Mouse (Mus musculus) liver, adult 2 months (tissue): ENCODE measurements at regions not wholly inside any gene's neighbourhood (a gene's known extent, or its start where the extent isn't known, plus 50 kb on each side); places are given as distances from the start of the nearest gene placed in this dataset.

Source experiments
- DNase-seq: peaks from one replicate; pipeline ENCODE4 v3.0.0-alpha.2; 2011; ENCODE audit warnings: low read depth, low spot score; ENCODE audit errors: extremely low read depth
- H3K27ac ChIP-seq: fragments of 200-500 bp; replicated peaks from 2 replicates; pipeline ENCODE4 v1.5.1; 2012; ENCODE audit warnings: low read depth, mild to moderate bottlenecking, control low read depth, inconsistent platforms, low read length; ENCODE audit not compliant: insufficient read depth
- H3K27me3 ChIP-seq: fragments of 200-500 bp; 2 replicates; pipeline ENCODE4 v1.6.1; 2012; ENCODE audit warnings: mild to moderate bottlenecking, moderate library complexity, low read length, inconsistent platforms; ENCODE audit not compliant: control insufficient read depth, insufficient read depth
- H3K36me3 ChIP-seq: fragments of 200-500 bp; 2 replicates; pipeline ENCODE4 v1.6.1; 2012; ENCODE audit warnings: low read length, inconsistent platforms; ENCODE audit not compliant: control insufficient read depth, insufficient read depth
- H3K4me1 ChIP-seq: fragments of 200-500 bp; 2 replicates; pipeline ENCODE4 v1.6.1; 2011; ENCODE audit warnings: low read length; ENCODE audit not compliant: control insufficient read depth, insufficient read depth
- H3K4me3 ChIP-seq: fragments of 200-500 bp; 2 replicates; pipeline ENCODE4 v1.5.1; 2011; ENCODE audit warnings: low read depth, mild to moderate bottlenecking, control low read depth, low read length, moderate library complexity; ENCODE audit not compliant: insufficient read depth
- H3K79me2 ChIP-seq: fragments of 200-500 bp; 2 replicates; pipeline ENCODE4 v1.6.1; 2012; ENCODE audit warnings: inconsistent platforms, mild to moderate bottlenecking, low read length, moderate library complexity; ENCODE audit not compliant: control insufficient read depth, insufficient read depth
- H3K9ac ChIP-seq: fragments of 200-500 bp; 2 replicates; pipeline ENCODE4 v1.6.1; 2012; ENCODE audit warnings: low read depth, mild to moderate bottlenecking, control low read depth, inconsistent platforms, low read length
- CTCF ChIP-seq: fragments of 200-500 bp; IDR thresholded peaks from 2 replicates; pipeline ENCODE4 v1.5.1; 2011; ENCODE audit warnings: low read depth, low read length, control low read depth
- POLR2A ChIP-seq: fragments of 200-500 bp; IDR thresholded peaks from 2 replicates; pipeline ENCODE4 v1.6.1; 2011; ENCODE audit warnings: low read length, control low read depth; ENCODE audit not compliant: insufficient read depth; ENCODE audit errors: extremely low read depth
- WGBS: fragments of 180-500 bp; shearing (Covaris S2); methylation state at CpG from one replicate; pipeline ENCODE4 v1.1.7; 2018; 5-methylcytosine and 5-hydroxymethylcytosine counted together

- no peak for TF ChIP-seq POLR2A
- TF ChIP-seq CTCF, result no peak
- 20% methylated on average over 6 of the region's 6 CpGs for WGBS
- Histone ChIP-seq H3K4me3 (no peak overlapping the region), H3K4me1 (peaks cover 15% of the 10 kb centered on the region), H3K36me3 (no peaks in the 10 kb centered on the region), H3K27me3 (no peaks in the 10 kb centered on the region), H3K79me2 (no peaks in the 10 kb centered on the region), H3K9ac (no peak overlapping the region), H3K27ac (no peak overlapping the region)
- DNase-seq, result peak; percentile 89
Measured at GRCm38 (mm10) chr11:104058600-104058999, 74.1 kb upstream of the Crhr1 start.

GRCm38 (mm10) chr11:104059085-104059484 is 73.6 kb upstream of the Crhr1 start:
- peak; percentile 51 for DNase-seq
- H3K27ac ChIP-seq, result no peak overlapping the region
- H3K9ac ChIP-seq, result no peak overlapping the region
- no peaks in the 10 kb centered on the region for H3K27me3 ChIP-seq
- no peaks in the 10 kb centered on the region for H3K79me2 ChIP-seq
- H3K4me3 ChIP-seq, result no peak overlapping the region
- 16% methylated on average over 6 of the region's 6 CpGs for WGBS
- no peaks in the 10 kb centered on the region for H3K36me3 ChIP-seq
- H3K4me1 ChIP-seq, result peaks cover 15% of the 10 kb centered on the region
- TF ChIP-seq CTCF (no peak), POLR2A (no peak)

GRCm38 (mm10) chr11:104061361-104061760 is 71.3 kb upstream of the Crhr1 start:
- TF ChIP-seq CTCF (no peak), POLR2A (no peak)
- Histone ChIP-seq H3K36me3 (no peaks in the 10 kb centered on the region), H3K79me2 (no peaks in the 10 kb centered on the region), H3K27me3 (no peaks in the 10 kb centered on the region), H3K4me1 (peaks cover 15% of the 10 kb centered on the region), H3K4me3 (no peak overlapping the region), H3K9ac (no peak overlapping the region), H3K27ac (no peak overlapping the region)
- DNase-seq, result no peak
- 92% methylated on average over 6 of the region's 6 CpGs for WGBS

- Histone ChIP-seq H3K27ac (no peak overlapping the region), H3K4me3 (no peak overlapping the region), H3K36me3 (no peaks in the 10 kb centered on the region), H3K4me1 (peaks cover 6% of the 10 kb centered on the region; the same call in 1 of the 2 replicates), H3K79me2 (no peaks in the 10 kb centered on the region), H3K27me3 (0 out of 2 replicates have a peak, but pooled peaks cover under 1% of the 10 kb centered on the region), H3K9ac (no peak overlapping the region)
- WGBS, result 85% methylated on average over 5 of the region's 5 CpGs
- TF ChIP-seq POLR2A (no peak), CTCF (no peak)
- DNase-seq, result no peak
Measured at GRCm38 (mm10) chr11:104065181-104065580, 67.5 kb upstream of the Crhr1 start.

- Histone ChIP-seq H3K79me2 (no peaks in the 10 kb centered on the region), H3K9ac (no peak overlapping the region), H3K27ac (no peak overlapping the region), H3K4me1 (no peaks in the 10 kb centered on the region), H3K36me3 (no peaks in the 10 kb centered on the region), H3K27me3 (0 out of 2 replicates have a peak, but pooled peaks cover 2% of the 10 kb centered on the region), H3K4me3 (no peak overlapping the region)
- WGBS, result 89% methylated on average over 38 of the region's 38 CpGs
- no peak for TF ChIP-seq POLR2A
- no peak for TF ChIP-seq CTCF
- no peak for DNase-seq
Measured at GRCm38 (mm10) chr11:104072591-104073183, 60.0 kb upstream of the Crhr1 start.

- no peaks in the 10 kb centered on the region for H3K4me1 ChIP-seq
- H3K27ac ChIP-seq, result no peak overlapping the region
- H3K9ac ChIP-seq, result no peak overlapping the region
- no peak for DNase-seq
- no peaks in the 10 kb centered on the region for H3K36me3 ChIP-seq
- WGBS, result 48% methylated on average over 1 of the region's 1 CpGs
- TF ChIP-seq CTCF (no peak), POLR2A (no peak)
- H3K79me2 ChIP-seq, result no peaks in the 10 kb centered on the region
- 0 out of 2 replicates have a peak, but pooled peaks cover 2% of the 10 kb centered on the region for H3K27me3 ChIP-seq
- H3K4me3 ChIP-seq, result no peak overlapping the region
Measured at GRCm38 (mm10) chr11:104074763-104075162, 57.9 kb upstream of the Crhr1 start.
